Mouse (Mus musculus): ENCODE results near the gene Eif4ebp2. TPM values are rescaled to one million over a fixed set of nuclear protein-coding genes. Genes with fewer than 3 reads are reported as not detected.
A peak's percentile ranks its signal among the peaks of the same experiment; 100 is the strongest.

Gene Eif4ebp2
- polyA plus RNA-seq, 1 experiment from 2014 or later: 46.8 TPM

DNA sequence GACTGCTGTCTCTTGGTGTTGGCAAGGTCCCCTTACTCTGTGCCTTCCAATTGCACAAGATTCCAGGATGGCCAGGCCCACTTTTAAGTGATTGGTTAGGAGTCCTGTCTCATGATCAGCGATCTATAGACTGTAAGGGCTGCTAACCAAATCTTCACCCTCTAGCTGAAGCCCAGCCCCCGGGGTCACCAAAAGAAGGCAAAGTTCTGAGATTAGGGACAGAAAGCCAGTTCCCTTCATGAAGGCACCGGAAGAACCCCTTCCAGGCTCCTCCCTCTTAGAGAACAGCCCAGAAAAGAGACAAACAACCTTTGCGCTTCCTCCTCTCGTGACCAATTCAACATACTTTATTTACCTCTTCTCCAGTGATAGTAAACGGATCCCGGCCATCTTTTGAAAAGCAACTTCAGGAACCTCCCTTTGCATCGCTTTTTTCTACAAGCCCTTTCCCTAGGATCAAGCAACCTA lies 964 bp downstream of the Eif4ebp2 start:
- Histone ChIP-seq H3K27me3 (ENCODE audit: control insufficient read depth, insufficient read depth, low read length) (no peaks in the 10 kb centered on the region), H3K4me2 (ENCODE audit: low read length) (peak overlapping the region; percentile 93), H3K4me1 (ENCODE audit: control insufficient read depth, insufficient read depth, low read length) (peaks cover 19% of the 10 kb centered on the region), H3K9me3 (ENCODE audit: control insufficient read depth, low read length) (no peaks in the 10 kb centered on the region), H3K9ac (replicated peaks; ENCODE audit: low read length) (peak overlapping the region; percentile 93), H3K4me3 (replicated peaks; ENCODE audit: low read depth, low read length) (peak overlapping the region; percentile 100), H3K36me3 (ENCODE audit: control insufficient read depth, insufficient read depth, low read length) (0 out of 2 replicates have a peak, but pooled peaks cover 5% of the 10 kb centered on the region), H3K27ac (replicated peaks; ENCODE audit: low read depth, low read length) (no peak overlapping the region)
- DNase-seq (peak; percentile 19), ATAC-seq (ENCODE audit: low FRiP score, low TSS enrichment) (no peak)
- 9% methylated on average over 8 of the region's 8 CpGs for WGBS

DNA sequence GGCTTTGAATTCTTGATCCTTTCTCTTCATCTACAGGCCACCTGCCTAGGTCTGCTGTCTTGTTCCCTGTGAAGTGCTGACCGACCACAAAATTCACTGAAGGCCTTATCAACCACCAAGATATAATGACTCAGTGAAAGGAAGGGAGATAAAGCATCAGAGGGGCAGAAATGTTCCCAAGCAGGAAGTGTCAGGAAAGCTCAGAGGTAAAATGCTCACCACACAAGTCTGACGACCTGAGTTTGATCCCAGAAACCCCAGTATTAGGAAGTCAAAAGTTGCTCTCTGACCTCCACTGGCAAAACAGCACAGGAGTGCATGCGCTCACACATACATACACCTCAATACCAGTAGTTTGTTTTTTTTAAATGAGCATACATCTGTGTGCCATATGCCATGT lies 3.6 kb downstream of the Eif4ebp2 start:
- WGBS: 92% methylated on average over 3 of the region's 3 CpGs
- no peaks in the 10 kb centered on the region for H3K27me3 ChIP-seq (ENCODE audit: control insufficient read depth, insufficient read depth, low read length)
- no peak overlapping the region for H3K27ac ChIP-seq (replicated peaks; ENCODE audit: low read depth, low read length)
- H3K9ac ChIP-seq (replicated peaks; ENCODE audit: low read length): no peak overlapping the region
- DNase-seq: no peak
- H3K36me3 ChIP-seq (ENCODE audit: control insufficient read depth, insufficient read depth, low read length): 0 out of 2 replicates have a peak, but pooled peaks cover 5% of the 10 kb centered on the region
- no peak overlapping the region for H3K4me3 ChIP-seq (replicated peaks; ENCODE audit: low read depth, low read length)
- H3K9me3 ChIP-seq (ENCODE audit: control insufficient read depth, low read length): no peaks in the 10 kb centered on the region
- no peak overlapping the region for H3K4me2 ChIP-seq (ENCODE audit: low read length)
- H3K4me1 ChIP-seq (ENCODE audit: control insufficient read depth, insufficient read depth, low read length): peaks cover 21% of the 10 kb centered on the region
- ATAC-seq (ENCODE audit: low FRiP score, low TSS enrichment): no peak

DNA sequence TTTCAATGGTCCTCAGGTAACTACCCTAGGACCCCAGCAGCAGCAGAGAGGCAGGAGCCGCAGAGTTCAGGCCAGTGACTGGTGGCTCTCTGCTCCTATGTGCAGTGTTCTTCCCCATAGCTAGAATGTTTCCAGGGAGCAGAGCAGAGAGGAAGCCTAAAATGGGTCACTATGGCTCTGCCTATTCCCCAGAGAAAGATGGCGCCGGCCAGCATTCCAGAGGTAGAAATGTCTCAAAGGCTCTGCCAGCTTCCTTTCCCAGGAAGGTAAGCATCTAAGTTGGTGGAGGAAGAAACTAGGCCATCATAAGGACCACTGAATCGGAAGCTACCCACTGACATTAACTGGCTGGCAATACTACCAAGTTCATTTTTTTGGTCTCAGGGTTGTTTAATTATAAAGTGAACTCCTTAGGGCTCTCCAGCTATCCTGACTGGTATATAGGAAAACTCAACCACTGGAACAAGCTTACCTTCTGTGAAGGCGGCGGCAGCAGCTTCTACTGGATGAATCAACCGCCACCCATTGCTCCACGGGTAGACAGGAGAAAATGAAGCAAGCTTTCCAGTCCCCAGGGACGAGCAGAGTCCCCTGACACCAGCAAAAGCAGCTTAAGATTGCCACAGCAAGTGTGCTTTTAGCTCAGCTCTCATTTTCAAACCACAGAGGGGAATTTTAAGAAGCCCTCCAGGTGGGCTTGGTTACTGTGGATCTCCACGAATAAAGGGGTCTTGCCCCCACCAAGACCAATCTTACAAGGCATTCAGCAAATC lies 4.7 kb downstream of the Eif4ebp2 start:
- H3K4me2 ChIP-seq (ENCODE audit: low read length): no peak overlapping the region
- no peak overlapping the region for H3K4me3 ChIP-seq (replicated peaks; ENCODE audit: low read depth, low read length)
- ATAC-seq (ENCODE audit: low FRiP score, low TSS enrichment): no peak
- no peaks in the 10 kb centered on the region for H3K9me3 ChIP-seq (ENCODE audit: control insufficient read depth, low read length)
- WGBS: 79% methylated on average over 10 of the region's 10 CpGs
- H3K27me3 ChIP-seq (ENCODE audit: control insufficient read depth, insufficient read depth, low read length): no peaks in the 10 kb centered on the region
- H3K4me1 ChIP-seq (ENCODE audit: control insufficient read depth, insufficient read depth, low read length): peaks cover 29% of the 10 kb centered on the region
- DNase-seq: no peak
- H3K27ac ChIP-seq (replicated peaks; ENCODE audit: low read depth, low read length): no peak overlapping the region
- 0 out of 2 replicates have a peak, but pooled peaks cover 5% of the 10 kb centered on the region for H3K36me3 ChIP-seq (ENCODE audit: control insufficient read depth, insufficient read depth, low read length)
- no peak overlapping the region for H3K9ac ChIP-seq (replicated peaks; ENCODE audit: low read length)

DNA sequence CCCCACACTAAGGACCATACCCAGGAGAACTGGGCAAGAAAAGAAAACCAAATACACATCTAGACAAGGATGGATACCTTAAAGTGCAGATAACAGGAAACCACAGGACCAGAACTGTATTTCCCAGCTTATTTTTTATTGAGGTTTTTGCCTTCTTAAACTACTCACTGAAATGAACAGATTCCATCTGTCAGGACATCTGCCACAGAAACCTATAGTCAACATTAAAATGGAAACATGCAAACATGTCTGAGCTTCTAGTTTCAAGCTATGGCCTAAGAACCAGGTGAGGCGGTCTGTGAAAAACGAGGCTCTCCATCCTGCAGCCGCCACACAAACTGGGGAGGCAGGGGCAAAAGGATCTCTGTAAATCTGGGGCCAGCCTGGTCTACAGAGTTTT lies 7.4 kb downstream of the Eif4ebp2 start:
- Histone ChIP-seq H3K4me1 (ENCODE audit: control insufficient read depth, insufficient read depth, low read length) (peaks cover 15% of the 10 kb centered on the region), H3K27ac (replicated peaks; ENCODE audit: low read depth, low read length) (no peak overlapping the region; the same call in 1 of the 2 replicates)

DNA sequence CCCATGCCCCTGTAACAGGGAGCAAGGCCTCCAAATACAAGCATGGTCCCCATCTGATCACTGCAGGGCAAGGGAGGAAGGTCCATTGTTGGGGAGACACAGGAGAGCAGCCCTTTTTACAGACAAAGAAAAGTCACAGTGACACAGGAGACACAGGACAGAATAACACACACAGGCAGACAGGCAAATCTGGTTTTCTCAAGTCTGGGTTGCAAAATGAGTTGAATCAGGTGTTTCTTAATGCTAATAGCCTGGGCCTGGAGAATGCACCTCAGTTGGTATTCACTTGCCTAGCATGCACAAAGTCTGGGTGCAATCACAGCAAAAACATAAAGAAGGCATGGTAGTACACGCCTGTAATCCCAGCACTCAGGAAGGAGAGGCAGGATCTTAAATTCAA lies 8.6 kb downstream of the Eif4ebp2 start:
- WGBS: 76% methylated on average over 1 of the region's 1 CpGs
- Histone ChIP-seq H3K4me2 (ENCODE audit: low read length) (no peak overlapping the region), H3K27ac (replicated peaks; ENCODE audit: low read depth, low read length) (no peak overlapping the region; the same call in 1 of the 2 replicates), H3K4me1 (ENCODE audit: control insufficient read depth, insufficient read depth, low read length) (peaks cover 15% of the 10 kb centered on the region), H3K36me3 (ENCODE audit: control insufficient read depth, insufficient read depth, low read length) (no peaks in the 10 kb centered on the region), H3K27me3 (ENCODE audit: control insufficient read depth, insufficient read depth, low read length) (no peaks in the 10 kb centered on the region), H3K4me3 (replicated peaks; ENCODE audit: low read depth, low read length) (no peak overlapping the region), H3K9ac (replicated peaks; ENCODE audit: low read length) (no peak overlapping the region; the same call in 1 of the 2 replicates), H3K9me3 (ENCODE audit: control insufficient read depth, low read length) (no peaks in the 10 kb centered on the region)
- ATAC-seq (ENCODE audit: low FRiP score, low TSS enrichment): no peak
- DNase-seq: no peak

More for the DNA sequence above, 7.4 kb downstream of the Eif4ebp2 start:
- Histone ChIP-seq H3K9ac (replicated peaks; ENCODE audit: low read length) (no peak overlapping the region), H3K27me3 (ENCODE audit: control insufficient read depth, insufficient read depth, low read length) (no peaks in the 10 kb centered on the region), H3K4me3 (replicated peaks; ENCODE audit: low read depth, low read length) (no peak overlapping the region), H3K9me3 (ENCODE audit: control insufficient read depth, low read length) (no peaks in the 10 kb centered on the region), H3K36me3 (ENCODE audit: control insufficient read depth, insufficient read depth, low read length) (0 out of 2 replicates have a peak, but pooled peaks cover 5% of the 10 kb centered on the region), H3K4me2 (ENCODE audit: low read length) (no peak overlapping the region)
- DNase-seq (no peak), ATAC-seq (ENCODE audit: low FRiP score, low TSS enrichment) (no peak)
- WGBS: 85% methylated on average over 3 of the region's 3 CpGs

DNA sequence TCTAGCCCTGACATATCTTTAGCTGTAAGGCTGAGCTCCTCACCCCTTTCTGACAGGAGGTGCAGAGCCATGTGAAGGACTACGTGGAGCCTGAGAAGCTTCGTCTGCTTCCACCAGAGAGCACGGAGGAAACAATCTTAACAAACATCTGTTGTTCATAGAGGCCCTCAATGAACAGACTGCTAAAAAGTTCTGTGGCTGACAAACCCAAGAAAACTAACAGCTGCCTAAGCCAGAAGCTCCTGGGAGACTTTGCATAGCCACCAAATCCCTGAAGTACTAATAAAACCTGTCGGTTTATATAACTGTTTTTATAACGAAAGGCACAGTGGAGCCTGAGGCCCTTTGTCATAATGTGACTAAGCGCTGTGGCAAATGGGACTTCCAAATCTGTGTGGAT lies 9.0 kb downstream of the Eif4ebp2 start:
- no peaks in the 10 kb centered on the region for H3K36me3 ChIP-seq (ENCODE audit: control insufficient read depth, insufficient read depth, low read length)
- H3K4me1 ChIP-seq (ENCODE audit: control insufficient read depth, insufficient read depth, low read length): peaks cover 15% of the 10 kb centered on the region
- H3K9me3 ChIP-seq (ENCODE audit: control insufficient read depth, low read length): no peaks in the 10 kb centered on the region
- no peaks in the 10 kb centered on the region for H3K27me3 ChIP-seq (ENCODE audit: control insufficient read depth, insufficient read depth, low read length)
- no peak overlapping the region for H3K4me2 ChIP-seq (ENCODE audit: low read length)
- 51% methylated on average over 6 of the region's 6 CpGs for WGBS
- DNase-seq (peak; percentile 29), ATAC-seq (ENCODE audit: low FRiP score, low TSS enrichment) (no peak)
- H3K4me3 ChIP-seq (replicated peaks; ENCODE audit: low read depth, low read length): no peak overlapping the region
- no peak overlapping the region for H3K9ac ChIP-seq (replicated peaks; ENCODE audit: low read length)
- H3K27ac ChIP-seq (replicated peaks; ENCODE audit: low read depth, low read length): no peak overlapping the region; the same call in 1 of the 2 replicates

DNA sequence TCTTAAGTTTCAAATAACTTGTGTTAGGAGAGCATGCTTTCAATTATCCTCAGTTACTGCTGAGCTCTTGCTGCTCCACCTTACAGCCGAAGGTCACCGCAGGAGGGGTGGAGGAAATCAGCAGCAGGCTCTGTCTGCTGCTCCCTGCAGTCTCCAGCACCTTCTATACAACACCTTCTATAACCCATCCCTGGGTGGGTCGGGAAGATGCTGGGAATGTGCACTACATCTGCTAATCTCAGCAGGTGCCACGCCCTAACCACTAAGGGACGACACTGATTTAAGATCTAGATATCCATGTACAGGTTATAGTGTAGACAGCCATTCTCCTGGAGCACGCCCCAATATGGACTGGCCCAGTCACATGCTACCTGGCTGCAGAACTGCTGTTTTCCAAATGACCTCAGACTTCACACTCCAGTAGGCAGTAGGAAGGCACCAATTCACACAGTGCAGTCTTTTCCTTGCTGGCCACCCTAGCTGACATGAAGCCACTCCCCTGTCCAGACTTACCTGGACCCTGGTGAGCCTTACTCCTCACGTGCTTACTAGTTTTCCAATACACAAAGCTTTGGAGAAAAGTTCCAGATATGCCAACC lies 12.2 kb downstream of the Eif4ebp2 start:
- Histone ChIP-seq H3K27ac (replicated peaks; ENCODE audit: low read depth, low read length) (no peak overlapping the region), H3K27me3 (ENCODE audit: control insufficient read depth, insufficient read depth, low read length) (no peaks in the 10 kb centered on the region), H3K4me1 (ENCODE audit: control insufficient read depth, insufficient read depth, low read length) (peaks cover 10% of the 10 kb centered on the region), H3K9ac (replicated peaks; ENCODE audit: low read length) (no peak overlapping the region), H3K36me3 (ENCODE audit: control insufficient read depth, insufficient read depth, low read length) (peaks cover 2% of the 10 kb centered on the region; the same call in 1 of the 2 replicates), H3K9me3 (ENCODE audit: control insufficient read depth, low read length) (no peaks in the 10 kb centered on the region), H3K4me2 (ENCODE audit: low read length) (no peak overlapping the region), H3K4me3 (replicated peaks; ENCODE audit: low read depth, low read length) (no peak overlapping the region)
- 93% methylated on average over 7 of the region's 7 CpGs for WGBS
- no peak for DNase-seq
- no peak for ATAC-seq (ENCODE audit: low FRiP score, low TSS enrichment)

DNA sequence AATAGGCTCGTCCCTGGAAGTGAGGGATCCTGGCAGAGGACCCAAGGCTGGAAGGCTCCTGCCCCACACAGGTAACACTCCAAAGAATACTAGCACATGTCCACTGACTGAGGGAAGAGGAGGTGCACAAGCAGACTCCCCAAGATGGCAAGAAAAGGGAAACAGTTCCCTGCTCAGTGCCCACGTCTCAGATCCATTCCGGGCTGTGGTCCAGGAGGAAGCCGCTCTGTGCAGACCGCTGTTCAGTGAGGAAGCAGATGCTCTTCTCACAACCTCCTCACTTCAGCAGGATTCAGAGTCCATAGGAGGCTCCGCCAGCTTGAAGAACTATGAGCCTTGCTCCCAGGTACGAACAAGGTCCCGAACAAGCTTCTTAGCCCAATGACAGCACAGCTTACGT lies 21.1 kb downstream of the Eif4ebp2 start:
- Histone ChIP-seq H3K27ac (replicated peaks; ENCODE audit: low read depth, low read length) (no peak overlapping the region), H3K36me3 (ENCODE audit: control insufficient read depth, insufficient read depth, low read length) (peaks cover 55% of the 10 kb centered on the region), H3K4me1 (ENCODE audit: control insufficient read depth, insufficient read depth, low read length) (no peaks in the 10 kb centered on the region), H3K9me3 (ENCODE audit: control insufficient read depth, low read length) (no peaks in the 10 kb centered on the region), H3K27me3 (ENCODE audit: control insufficient read depth, insufficient read depth, low read length) (no peaks in the 10 kb centered on the region), H3K9ac (replicated peaks; ENCODE audit: low read length) (no peak overlapping the region), H3K4me3 (replicated peaks; ENCODE audit: low read depth, low read length) (no peak overlapping the region), H3K4me2 (ENCODE audit: low read length) (no peak overlapping the region)
- DNase-seq: no peak
- no peak for ATAC-seq (ENCODE audit: low FRiP score, low TSS enrichment)
- 96% methylated on average over 9 of the region's 9 CpGs for WGBS
